Mouse (Mus musculus): ENCODE results near the gene Psmb3. TPM values are rescaled to one million over a fixed set of nuclear protein-coding genes. Genes with fewer than 3 reads are reported as not detected.
A peak's percentile ranks its signal among the peaks of the same experiment; 100 is the strongest.

Psmb3 gene
- polyA plus RNA-seq, 1 experiment, result 330 TPM

- Histone ChIP-seq H3K4me3 (ENCODE audit: low read depth, low read length) (peak overlapping the region; percentile 100), H3K4me1 (ENCODE audit: control insufficient read depth, insufficient read depth, insufficient read length, low read length) (peaks cover 14% of the 10 kb centered on the region; the same call in 1 of the 2 replicates), H3K27ac (ENCODE audit: insufficient read depth, low read depth, low read length) (peak overlapping the region; percentile 99), H3K27me3 (ENCODE audit: control insufficient read depth, insufficient read depth, low read length) (no peaks in the 10 kb centered on the region), H3K36me3 (ENCODE audit: control insufficient read depth, insufficient read depth, low read length) (peaks cover 1% of the 10 kb centered on the region; the same call in 1 of the 2 replicates)
- TF ChIP-seq POLR2A (IDR thresholded peaks at IDR 0.05; ENCODE audit: low read depth, low read length) (no peak; the same call in 1 of the 2 replicates), CTCF (IDR thresholded peaks at IDR 0.05; ENCODE audit: extremely low read depth, insufficient read length, insufficient replicate concordance, low read depth, low read length) (no peak)
- WGBS, result 1% methylated on average over 13 of the region's 13 CpGs
Measured at GRCm38 (mm10) chr11:97659267-97659989, 43.8 kb upstream of the Psmb3 start.

GRCm38 (mm10) chr11:97659990-97660714, 43.0 kb upstream of the Psmb3 start:
- Histone ChIP-seq H3K27me3 (ENCODE audit: control insufficient read depth, insufficient read depth, low read length) (no peaks in the 10 kb centered on the region), H3K36me3 (ENCODE audit: control insufficient read depth, insufficient read depth, low read length) (peaks cover 1% of the 10 kb centered on the region; the same call in 1 of the 2 replicates), H3K4me3 (ENCODE audit: low read depth, low read length) (peak overlapping the region; percentile 100), H3K27ac (ENCODE audit: insufficient read depth, low read depth, low read length) (peak overlapping the region; percentile 99), H3K4me1 (ENCODE audit: control insufficient read depth, insufficient read depth, insufficient read length, low read length) (peaks cover 16% of the 10 kb centered on the region; the same call in 1 of the 2 replicates)
- WGBS, result under 1% methylated on average over 78 of the region's 78 CpGs
- TF ChIP-seq POLR2A (IDR thresholded peaks at IDR 0.05; ENCODE audit: low read depth, low read length) (peak; percentile 93), CTCF (IDR thresholded peaks at IDR 0.05; ENCODE audit: extremely low read depth, insufficient read length, insufficient replicate concordance, low read depth, low read length) (no peak)

- H3K27ac ChIP-seq (ENCODE audit: insufficient read depth, low read depth, low read length), result peak overlapping the region; percentile 82
- 6% methylated on average over 27 of the region's 27 CpGs for WGBS
- H3K4me1 ChIP-seq (ENCODE audit: control insufficient read depth, insufficient read depth, insufficient read length, low read length), result peaks cover 16% of the 10 kb centered on the region; the same call in 1 of the 2 replicates
- no peaks in the 10 kb centered on the region for H3K27me3 ChIP-seq (ENCODE audit: control insufficient read depth, insufficient read depth, low read length)
- H3K4me3 ChIP-seq (ENCODE audit: low read depth, low read length), result peak overlapping the region; percentile 100
- H3K36me3 ChIP-seq (ENCODE audit: control insufficient read depth, insufficient read depth, low read length), result peaks cover 1% of the 10 kb centered on the region
- no peak for TF ChIP-seq CTCF (IDR thresholded peaks at IDR 0.05; ENCODE audit: extremely low read depth, insufficient read length, insufficient replicate concordance, low read depth, low read length)
- TF ChIP-seq POLR2A (IDR thresholded peaks at IDR 0.05; ENCODE audit: low read depth, low read length), result no peak
Measured at GRCm38 (mm10) chr11:97660734-97661647, 42.2 kb upstream of the Psmb3 start.

GRCm38 (mm10) chr11:97661648-97662133, 41.5 kb upstream of the Psmb3 start:
- Histone ChIP-seq H3K27ac (ENCODE audit: insufficient read depth, low read depth, low read length) (peak overlapping the region; percentile 82), H3K4me1 (ENCODE audit: control insufficient read depth, insufficient read depth, insufficient read length, low read length) (peaks cover 16% of the 10 kb centered on the region; the same call in 1 of the 2 replicates), H3K4me3 (ENCODE audit: low read depth, low read length) (peak overlapping the region; percentile 89), H3K36me3 (ENCODE audit: control insufficient read depth, insufficient read depth, low read length) (peaks cover 6% of the 10 kb centered on the region), H3K27me3 (ENCODE audit: control insufficient read depth, insufficient read depth, low read length) (no peaks in the 10 kb centered on the region)
- 3% methylated on average over 20 of the region's 20 CpGs for WGBS
- TF ChIP-seq POLR2A (IDR thresholded peaks at IDR 0.05; ENCODE audit: low read depth, low read length), result no peak; the same call in 1 of the 2 replicates
- TF ChIP-seq CTCF (IDR thresholded peaks at IDR 0.05; ENCODE audit: extremely low read depth, insufficient read length, insufficient replicate concordance, low read depth, low read length), result no peak

- peak overlapping the region; percentile 82 for H3K27ac ChIP-seq (ENCODE audit: insufficient read depth, low read depth, low read length)
- H3K4me1 ChIP-seq (ENCODE audit: control insufficient read depth, insufficient read depth, insufficient read length, low read length), result peaks cover 16% of the 10 kb centered on the region; the same call in 1 of the 2 replicates
- H3K36me3 ChIP-seq (ENCODE audit: control insufficient read depth, insufficient read depth, low read length), result peaks cover 8% of the 10 kb centered on the region
- H3K27me3 ChIP-seq (ENCODE audit: control insufficient read depth, insufficient read depth, low read length), result no peaks in the 10 kb centered on the region
- WGBS, result 2% methylated on average over 21 of the region's 21 CpGs
- peak overlapping the region; percentile 89 for H3K4me3 ChIP-seq (ENCODE audit: low read depth, low read length)
- TF ChIP-seq POLR2A (IDR thresholded peaks at IDR 0.05; ENCODE audit: low read depth, low read length) (no peak), CTCF (IDR thresholded peaks at IDR 0.05; ENCODE audit: extremely low read depth, insufficient read length, insufficient replicate concordance, low read depth, low read length) (no peak)
Measured at GRCm38 (mm10) chr11:97662207-97662892, 40.8 kb upstream of the Psmb3 start.
